Mouse (Mus musculus) CH12F3 (cell line): ENCODE results near the gene Asap2.

Experiments used
- in situ Hi-C: fragments of 300-500 bp; cut with MboI; formaldehyde crosslinking; loops from 2 replicates; pipeline ENCODE4 v1.14.3; 2020; ENCODE audit warnings: low sequenced_read_pairs

Asap2 gene

GRCm38 (mm10) chr12:21132537-21132936 lies 142.3 kb downstream of the Asap2 start:
- in situ Hi-C loops: no loop called here

- in situ Hi-C loops: no loop called here
These were observed 142.8 kb downstream of the Asap2 start for GRCm38 (mm10) chr12:21133031-21133430.

GRCm38 (mm10) chr12:21133972-21134859 lies 144.0 kb downstream of the Asap2 start:
- in situ Hi-C loops: no loop called here

GRCm38 (mm10) chr12:21135651-21136461 lies 145.6 kb downstream of the Asap2 start:
- in situ Hi-C loops: no loop called here

GRCm38 (mm10) chr12:21136462-21136751 lies 146.1 kb downstream of the Asap2 start:
- in situ Hi-C loops: no loop called here

GRCm38 (mm10) chr12:21139560-21139959 lies 149.3 kb downstream of the Asap2 start:
- in situ Hi-C loops: no loop called here

- in situ Hi-C loops: no loop called here
These were observed 149.9 kb downstream of the Asap2 start for GRCm38 (mm10) chr12:21140153-21140552.

GRCm38 (mm10) chr12:21140741-21141308 lies 150.6 kb downstream of the Asap2 start:
- in situ Hi-C loops: no loop called here

GRCm38 (mm10) chr12:21141691-21142300 lies 151.5 kb downstream of the Asap2 start:
- in situ Hi-C loops: no loop called here

- in situ Hi-C loops: no loop called here
These were observed 152.4 kb downstream of the Asap2 start for GRCm38 (mm10) chr12:21142489-21143254.

- in situ Hi-C loops: no loop called here
These were observed 154.3 kb downstream of the Asap2 start for GRCm38 (mm10) chr12:21144602-21145001.

- in situ Hi-C loops: no loop called here
These were observed 154.8 kb downstream of the Asap2 start for GRCm38 (mm10) chr12:21145050-21145449.

GRCm38 (mm10) chr12:21146826-21147225 lies 156.6 kb downstream of the Asap2 start:
- in situ Hi-C loops: no loop called here

GRCm38 (mm10) chr12:21153279-21153707 lies 163.0 kb downstream of the Asap2 start:
- in situ Hi-C loops: no loop called here

GRCm38 (mm10) chr12:21155062-21155461 lies 164.8 kb downstream of the Asap2 start:
- in situ Hi-C loops: no loop called here

GRCm38 (mm10) chr12:21159304-21159703 lies 169.0 kb downstream of the Asap2 start:
- in situ Hi-C loops: no loop called here

- in situ Hi-C loops: no loop called here
These were observed 170.1 kb downstream of the Asap2 start for GRCm38 (mm10) chr12:21160327-21160828.

GRCm38 (mm10) chr12:21161841-21162240 lies 171.6 kb downstream of the Asap2 start:
- in situ Hi-C loops: no loop called here

GRCm38 (mm10) chr12:21163706-21164105 lies 173.4 kb downstream of the Asap2 start:
- in situ Hi-C loops: no loop called here

GRCm38 (mm10) chr12:21164251-21164650 lies 174.0 kb downstream of the Asap2 start:
- in situ Hi-C loops: no loop called here
